Mouse (Mus musculus) gastrocnemius, postnatal 10 days (tissue): ENCODE data around the gene Nol9. TPM values are rescaled to one million over a fixed set of nuclear protein-coding genes. Genes with fewer than 3 reads are reported as not detected.
A peak's percentile ranks its signal among the peaks of the same experiment; 100 is the strongest.
"Not testable (repeated sequence)": the region's sequence is repeated elsewhere in the genome, so short reads cannot be mapped to it uniquely, and the experiment has no call there.

ENCODE experiments used
- DNase-seq: peaks from one replicate; pipeline ENCODE4 v3.0.0; 2021; ENCODE audit warnings: mixed read lengths
- total RNA-seq, 2 experiments: library from RNA; stranded (reverse); gene quantifications; 2 replicates each; pipeline ENCODE4 v1.2.3; 2021

Gene Nol9
- total RNA-seq, 2 experiments from 2014 or later, result 8.7 to 12.9 TPM

DNA sequence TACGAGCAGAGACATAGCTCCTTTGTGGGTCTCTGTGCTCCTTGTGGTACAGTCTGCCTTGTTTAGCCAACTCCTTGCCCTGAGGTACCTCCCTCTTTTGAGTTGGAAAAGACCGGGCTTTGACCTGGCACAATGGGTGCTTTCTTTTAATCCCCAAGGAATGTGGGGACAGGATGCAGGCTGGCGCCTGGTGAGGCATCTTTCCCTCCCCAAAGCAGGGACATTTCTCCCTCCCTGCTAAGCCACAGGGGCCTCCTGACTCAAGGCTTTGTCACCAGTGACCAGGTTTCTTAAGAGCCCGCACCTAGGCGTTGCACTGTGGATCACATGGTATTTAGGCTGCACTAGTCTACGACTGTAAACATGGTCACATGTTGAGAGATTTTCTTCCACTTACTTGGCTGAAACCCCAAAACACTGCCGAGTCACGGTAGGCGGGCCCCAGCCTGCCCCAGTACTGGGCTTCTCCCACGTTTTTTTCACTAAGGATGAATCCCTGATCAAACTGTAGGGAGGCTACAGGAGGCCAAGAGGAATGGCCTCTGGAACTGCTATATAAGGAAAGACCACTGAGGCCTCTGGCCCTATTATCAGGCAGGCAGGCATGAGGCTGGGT, 28.9 kb upstream of the Nol9 start:
- DNase-seq, result no peak

DNA sequence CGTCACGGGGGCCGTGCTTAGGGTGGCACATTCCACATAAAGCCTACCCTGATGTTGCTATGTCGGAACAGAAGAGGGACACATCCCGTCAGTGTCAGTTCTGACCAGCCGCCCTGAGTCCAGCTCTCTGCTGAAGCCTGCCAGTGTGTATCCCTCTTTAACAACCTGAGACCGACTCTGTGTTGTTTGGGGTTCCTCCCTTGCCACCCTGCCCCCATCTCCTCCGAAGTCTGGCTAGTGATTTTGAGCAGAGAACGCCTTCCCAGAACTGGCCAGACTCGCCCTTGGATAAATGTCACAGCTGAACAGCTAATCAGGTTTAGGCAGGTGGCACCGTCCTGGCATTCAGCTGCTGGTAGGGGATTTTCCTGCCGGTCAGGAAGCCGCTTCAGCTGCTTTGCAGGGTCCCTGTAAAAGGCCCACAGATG, 28.4 kb upstream of the Nol9 start:
- DNase-seq, result no peak

DNA sequence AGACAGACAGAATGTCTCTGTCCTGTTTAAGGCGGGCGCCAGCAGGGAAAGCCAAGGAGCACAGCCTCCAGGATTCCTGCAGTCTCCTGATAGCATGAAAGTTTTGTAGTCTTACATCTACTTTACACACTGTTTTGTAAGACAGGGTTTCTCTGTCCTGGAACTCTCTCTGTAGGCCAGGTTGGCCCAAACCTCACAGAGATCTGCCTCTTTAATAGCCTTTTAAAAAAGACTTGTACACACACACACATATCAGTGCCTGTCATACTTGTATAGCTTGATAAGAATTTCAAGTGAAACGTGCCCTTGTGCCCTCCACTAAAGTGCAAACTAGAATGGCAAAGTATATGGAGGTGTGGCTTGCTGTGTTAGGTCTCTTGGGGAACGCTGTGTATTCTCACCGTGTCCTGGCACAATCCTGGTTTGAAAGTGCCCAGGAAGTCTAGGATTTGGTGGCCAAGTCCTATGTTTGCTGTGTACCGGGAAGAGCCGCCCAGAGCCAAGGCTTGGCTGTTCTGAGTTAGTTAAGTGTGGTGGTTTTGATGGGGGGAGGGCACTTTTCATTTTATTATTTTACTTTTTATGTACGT, 27.9 kb upstream of the Nol9 start:
- no peak for DNase-seq

DNA sequence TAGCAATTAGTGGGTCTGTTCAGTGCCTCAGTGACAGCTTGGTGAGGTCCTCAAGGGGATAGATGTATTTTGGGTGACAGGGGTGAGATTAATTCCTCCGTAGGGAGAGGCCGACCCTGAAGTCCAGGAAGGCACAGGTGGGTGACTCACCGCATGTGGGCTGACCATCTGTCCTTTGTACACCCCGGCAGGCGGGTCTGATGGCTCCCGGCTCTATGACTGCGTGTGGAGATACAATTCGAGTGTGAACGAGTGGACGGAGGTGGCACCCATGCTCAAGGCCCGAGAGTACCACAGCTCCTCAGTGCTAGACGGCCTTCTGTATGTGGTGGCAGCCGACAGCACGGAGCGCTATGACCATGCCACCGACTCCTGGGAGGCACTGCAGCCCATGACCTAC, 27.0 kb upstream of the Nol9 start:
- DNase-seq, result no peak

DNA sequence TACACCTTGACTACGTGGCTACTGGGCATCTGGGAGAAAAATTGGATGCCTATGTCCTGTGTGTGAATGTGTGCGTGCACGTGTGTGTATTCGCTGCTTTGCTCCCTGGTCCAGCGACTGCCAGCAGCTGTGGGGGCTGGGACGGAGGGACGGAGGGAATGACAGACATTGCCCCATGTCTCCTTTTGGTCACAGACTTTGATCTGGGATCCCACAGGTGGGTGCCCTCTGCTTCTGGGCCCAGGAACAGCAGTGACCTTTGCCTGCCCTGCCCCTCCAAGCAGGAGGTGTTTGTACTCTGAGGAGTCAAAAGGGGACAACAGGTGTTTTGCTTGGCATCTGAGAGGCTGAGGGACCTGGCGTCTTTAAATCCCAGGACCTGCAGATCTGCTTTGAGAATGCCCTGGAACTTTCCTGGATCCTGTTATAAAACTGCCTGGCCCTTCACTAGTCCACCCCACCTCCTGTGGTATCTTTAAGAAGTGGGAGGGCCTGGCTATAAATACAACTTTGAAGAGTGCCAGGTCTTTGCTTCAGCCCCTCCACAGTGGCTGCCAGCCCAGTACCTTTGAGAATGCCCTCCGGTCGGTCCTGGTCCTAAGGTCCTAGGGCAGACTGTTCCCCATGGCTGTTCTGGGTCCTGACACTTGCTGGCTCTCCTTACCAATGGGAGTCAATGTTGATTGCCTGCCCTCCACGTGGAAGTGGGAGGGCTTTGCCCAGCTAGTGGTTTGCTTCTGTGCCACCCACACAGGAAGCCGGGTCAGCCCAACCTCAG, 25.9 kb upstream of the Nol9 start:
- DNase-seq, result no peak

DNA sequence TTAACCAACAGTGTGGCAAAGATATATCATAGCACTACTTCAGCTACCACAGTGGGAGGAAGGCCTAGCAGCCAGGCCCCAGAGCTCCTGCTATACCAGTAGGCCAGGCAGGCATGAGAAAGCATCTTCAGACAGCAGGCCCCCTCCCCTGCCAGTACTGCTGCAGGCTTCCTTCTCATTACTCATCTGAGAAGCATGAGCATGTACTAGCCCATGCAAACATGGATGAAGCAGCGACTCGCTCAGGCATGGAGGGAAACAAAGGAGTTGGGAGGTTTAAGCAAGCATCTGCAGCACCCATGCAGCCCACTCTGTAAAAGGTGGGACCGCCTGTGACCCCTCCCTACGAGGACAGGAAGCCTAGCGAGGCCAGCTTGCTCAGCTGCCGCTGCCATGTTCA, 20.0 kb upstream of the Nol9 start:
- DNase-seq, result no peak

DNA sequence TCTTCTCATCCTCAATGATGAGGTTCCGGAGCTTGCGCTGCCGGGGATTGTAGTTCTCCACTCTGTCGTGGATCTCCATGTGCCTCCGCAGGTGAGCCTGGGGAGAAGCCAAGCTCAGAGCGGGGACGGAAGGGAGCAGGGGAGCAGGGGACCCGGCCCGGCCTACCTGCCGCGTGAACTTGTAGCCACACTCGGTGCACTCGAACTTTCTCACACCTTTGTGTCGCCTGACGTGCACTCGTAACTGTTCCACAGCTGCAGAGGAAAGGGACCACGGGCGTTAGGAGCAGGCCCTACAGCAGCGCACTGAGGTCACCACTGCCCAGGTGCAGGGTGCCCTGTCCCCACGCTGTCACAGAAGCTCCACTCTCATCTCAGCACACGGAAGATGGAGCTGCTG, 19.1 kb upstream of the Nol9 start:
- DNase-seq, result no peak

DNA sequence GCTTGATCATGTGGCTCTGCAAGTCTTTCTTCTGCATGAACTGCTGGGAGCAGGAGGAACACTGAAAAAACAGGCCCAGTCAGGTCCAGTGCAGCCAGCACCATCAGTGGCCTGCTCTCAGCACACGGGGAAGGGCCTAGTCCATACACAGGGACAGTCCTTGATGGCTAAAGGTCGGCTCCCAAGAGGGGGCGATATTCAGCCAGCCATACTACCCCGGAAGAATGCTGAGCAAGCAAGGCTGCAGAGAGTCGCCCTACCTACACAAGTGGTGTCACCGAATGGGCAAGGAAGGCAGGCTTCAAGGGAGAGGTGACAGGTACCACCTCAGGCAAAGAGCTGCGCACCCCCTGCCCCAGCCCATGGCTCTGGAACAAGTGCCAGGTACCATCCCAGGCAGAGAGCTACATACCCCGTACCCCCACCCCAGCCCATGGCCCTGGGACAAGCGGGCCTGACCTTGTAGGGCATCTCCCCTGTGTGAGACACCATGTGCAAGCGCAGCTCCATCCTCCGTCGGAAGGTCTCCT, 17.5 kb upstream of the Nol9 start:
- no peak for DNase-seq

DNA sequence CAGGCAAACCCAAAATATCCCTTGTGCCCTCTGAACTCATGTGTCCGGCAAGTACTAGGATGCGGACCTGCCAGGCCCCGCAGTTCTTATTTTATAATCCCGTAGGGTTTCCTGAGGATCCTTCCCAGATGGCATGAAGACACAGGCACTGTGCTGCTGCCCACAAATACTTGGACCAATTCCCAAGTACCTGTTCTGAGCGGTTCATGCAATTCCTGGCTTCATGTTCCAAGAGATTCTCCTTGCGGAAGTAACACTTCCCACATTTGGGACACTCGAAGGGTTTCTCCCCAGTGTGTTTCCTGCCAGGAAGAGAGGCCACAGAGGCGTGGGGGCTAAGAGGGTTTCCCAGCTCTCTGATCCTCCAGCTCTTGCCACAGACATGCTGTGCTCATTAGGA, 16.6 kb upstream of the Nol9 start:
- no peak for DNase-seq

DNA sequence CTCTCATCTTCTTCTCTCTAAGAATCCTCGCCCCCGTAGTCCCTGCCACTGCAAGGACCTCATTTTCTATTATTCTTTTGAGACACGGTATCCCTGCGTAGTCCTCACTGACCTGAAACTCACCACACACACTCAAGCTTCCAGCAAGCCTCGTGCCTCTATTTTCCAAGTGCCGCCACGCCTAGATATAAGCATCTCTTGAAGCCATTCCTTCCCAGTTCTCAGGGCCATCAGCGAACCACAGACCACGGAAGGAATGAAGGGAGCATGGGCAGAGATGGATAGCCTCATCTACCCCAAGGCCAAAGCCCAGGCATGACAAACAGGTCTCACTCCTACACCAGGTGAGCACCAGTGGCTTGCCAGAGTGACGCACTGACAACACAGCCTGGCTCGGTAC, 14.6 kb upstream of the Nol9 start:
- DNase-seq, result no peak

DNA sequence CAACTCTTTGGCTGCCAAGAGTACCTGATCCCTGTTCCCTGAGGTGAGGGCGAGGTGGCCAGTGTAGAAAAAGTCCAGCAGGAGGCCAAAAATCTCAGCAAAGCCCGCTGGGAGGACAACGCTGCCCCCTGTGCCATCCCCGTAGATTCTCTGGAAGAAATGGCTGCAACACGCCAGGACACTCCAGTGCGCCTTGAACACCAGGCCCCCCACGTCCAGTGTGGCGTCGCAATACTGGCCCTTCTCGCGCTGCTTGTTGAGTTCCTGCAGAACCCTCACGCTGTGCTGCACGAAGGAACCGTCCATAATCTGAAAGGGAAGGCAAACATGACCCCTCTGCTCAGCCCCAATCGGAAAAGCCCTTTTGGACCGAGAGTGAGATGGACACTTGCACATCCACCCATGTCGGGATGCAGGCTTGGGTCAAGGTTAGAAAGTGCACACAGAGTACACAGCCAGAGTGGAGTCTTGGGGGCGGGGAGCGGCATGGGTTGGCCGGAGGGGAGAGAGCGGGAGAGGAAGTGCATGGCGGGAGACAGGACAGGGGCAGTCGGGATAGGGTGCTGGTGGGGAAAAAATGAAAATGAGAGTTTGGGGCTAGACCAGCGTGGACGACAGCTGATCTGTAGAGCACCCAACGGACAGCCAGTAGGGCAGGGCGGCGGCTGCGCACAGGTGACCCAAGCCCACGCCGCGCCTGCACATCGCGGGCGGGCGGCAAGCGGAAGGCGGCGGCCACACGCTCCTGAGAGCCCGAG, 12.2 kb upstream of the Nol9 start:
- peak; percentile 29 for DNase-seq

DNA sequence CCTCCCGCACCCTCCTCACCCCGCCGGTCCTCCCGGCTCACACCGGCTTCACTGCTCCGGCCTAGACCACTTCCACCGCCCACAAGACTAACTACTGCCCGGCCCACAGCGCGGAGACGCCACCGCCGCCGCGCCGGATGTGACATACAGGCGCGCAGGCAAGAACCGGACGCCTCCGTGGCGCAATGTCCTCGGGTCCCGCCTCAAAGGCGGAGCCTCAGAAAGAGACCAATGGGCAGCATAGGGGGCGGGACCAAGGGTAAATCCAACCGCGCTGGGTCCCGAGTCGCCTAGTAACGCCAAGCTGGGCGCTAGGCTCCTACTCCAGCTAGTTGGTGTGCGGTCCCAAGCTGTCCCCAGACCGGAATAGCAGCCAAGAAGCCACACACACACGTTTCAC, 11.6 kb upstream of the Nol9 start, which contains the start of gene Zbtb48:
Zbtb48 (minus strand) TSS at position 148 of the 400 bp plus-strand sequence.
- peak; percentile 91 for DNase-seq

DNA sequence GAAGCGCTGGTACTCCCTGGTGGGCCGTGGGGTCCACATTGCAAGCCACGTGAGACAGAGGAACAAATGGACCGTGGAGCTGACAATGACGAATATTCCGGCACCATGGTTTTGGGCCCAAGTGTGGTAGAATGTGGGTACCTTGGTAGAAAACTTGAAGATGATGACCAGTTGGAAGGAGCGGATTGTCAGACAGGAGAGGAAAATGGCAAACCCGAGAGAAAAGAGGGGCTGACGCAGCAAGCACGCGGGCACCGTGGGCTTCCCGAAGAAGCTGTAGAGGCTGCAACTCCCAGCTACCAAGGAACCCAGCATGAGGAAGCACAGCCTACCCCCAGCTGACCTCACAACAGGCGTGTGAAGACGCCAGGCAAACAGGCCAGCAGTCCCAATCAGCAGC, 10.7 kb upstream of the Nol9 start:
- no peak for DNase-seq

DNA sequence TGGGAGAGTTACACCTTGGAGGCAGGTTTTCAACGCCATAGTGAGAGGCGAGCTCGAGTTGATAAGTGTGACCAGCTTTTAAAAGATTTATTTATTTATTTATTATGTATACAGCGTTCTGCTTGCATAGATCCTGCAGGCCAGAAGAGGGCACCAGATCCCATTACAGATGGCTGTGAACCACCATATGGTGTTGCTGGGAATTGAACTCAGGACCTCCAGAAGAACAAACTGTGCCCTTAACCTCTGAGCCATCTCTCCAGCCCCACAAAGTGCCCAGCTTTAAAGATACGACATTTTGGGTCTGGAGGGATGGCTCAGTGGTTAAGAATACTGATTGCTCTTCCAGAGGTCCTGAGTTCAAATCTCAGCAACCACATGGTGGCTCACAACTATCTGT, 10.0 kb upstream of the Nol9 start:
- DNase-seq, result no peak

DNA sequence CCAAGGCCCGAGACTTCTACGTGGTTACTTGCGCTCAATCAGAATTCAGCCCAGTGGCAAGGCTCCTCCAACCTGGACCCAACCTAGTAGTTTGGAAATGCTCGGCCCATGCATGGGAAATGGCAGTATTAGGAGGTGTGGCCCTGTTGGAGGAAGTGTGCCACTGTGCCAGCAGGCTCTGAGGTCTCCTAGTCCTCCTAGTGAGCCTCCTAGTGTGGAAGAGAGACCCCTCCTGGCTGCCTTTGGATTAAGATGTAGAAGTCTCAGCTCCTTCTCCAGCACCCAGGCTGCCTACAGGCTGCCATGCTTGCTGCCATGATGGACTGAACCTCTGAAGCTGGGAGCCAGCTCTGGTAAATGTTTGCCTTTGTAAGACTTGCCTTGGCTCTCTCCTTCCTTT, 9.1 kb upstream of the Nol9 start:
- DNase-seq, result no peak

DNA sequence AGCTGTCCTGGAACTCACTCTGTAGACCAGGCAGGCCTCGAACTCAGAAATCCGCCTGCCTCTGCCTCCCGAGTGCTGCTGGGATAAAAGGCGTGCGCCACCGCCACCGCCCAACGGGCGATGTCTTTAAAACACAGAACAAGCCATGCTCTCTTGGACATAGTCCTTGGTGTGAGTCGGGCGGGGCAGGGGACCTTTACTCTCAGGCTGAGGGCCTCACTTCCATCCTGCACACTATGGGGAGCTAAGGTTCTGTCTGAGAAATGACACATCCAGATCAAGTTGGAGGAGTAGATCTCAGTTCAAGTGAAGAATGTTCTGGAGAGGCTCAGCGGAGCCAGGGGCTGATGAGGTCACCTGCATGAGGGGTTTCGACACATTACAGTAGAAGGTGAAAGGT, 6.2 kb upstream of the Nol9 start:
- DNase-seq, result no peak

DNA sequence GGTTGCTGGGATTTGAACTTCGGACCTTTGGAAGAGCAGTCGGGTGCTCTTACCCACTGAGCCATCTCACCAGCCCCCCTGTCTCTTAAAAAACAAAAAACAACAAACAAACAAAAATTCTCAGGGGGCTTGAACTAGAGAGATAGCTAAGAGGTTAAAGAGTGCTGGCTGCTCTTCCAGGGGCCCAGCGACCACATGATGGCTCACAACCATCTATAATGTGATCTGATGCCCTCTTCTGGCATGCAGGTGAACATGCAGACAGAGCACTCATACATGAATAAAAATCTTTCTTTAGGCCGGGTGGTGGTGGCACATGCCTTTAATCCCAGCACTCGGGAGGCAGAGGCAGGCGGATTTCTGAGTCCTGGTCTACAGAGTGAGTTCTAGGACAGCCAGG, 2.7 kb upstream of the Nol9 start:
- not testable (repeated sequence) for DNase-seq

DNA sequence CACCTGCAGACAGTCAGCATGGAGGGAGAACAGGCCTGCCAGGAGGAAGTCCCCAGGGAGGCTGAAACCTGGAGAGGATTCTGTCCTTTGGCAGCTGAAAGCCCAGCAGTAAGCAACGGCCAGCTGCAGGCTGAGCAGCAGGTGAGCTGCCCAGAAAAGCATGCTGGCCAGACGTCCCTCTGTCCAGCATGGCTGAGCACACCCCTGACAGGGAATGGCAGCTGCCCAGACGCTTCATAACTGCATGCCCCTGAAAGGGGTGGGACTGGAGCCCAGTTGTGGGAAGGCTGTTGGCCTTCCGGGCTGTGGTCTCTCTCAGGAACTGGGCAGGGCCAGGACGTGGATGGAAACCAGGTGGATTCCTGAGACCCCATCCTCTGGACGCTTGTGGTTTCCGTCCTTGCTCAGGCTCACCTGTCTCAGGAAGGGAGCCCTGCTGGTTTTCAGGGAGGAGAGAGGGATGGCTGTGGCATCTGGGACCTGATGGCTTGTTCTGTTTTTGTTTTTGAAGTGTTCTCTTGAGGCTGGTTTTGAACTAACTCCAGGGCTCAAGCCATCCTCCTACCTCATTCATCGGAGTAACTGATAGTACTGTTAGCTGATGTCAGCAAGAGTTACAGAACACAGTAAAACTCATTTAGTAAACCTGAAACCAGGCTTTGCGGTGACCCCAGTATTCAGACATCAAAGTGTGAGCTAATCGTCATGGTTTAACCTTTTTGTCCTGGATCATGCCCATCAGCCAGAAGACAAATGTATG, 716 bp upstream of the Nol9 start, which contains the start of gene Tas1r1:
Tas1r1 (minus strand) TSS at position 344 of the 760 bp plus-strand sequence.
- DNase-seq, result peak; percentile 36

DNA sequence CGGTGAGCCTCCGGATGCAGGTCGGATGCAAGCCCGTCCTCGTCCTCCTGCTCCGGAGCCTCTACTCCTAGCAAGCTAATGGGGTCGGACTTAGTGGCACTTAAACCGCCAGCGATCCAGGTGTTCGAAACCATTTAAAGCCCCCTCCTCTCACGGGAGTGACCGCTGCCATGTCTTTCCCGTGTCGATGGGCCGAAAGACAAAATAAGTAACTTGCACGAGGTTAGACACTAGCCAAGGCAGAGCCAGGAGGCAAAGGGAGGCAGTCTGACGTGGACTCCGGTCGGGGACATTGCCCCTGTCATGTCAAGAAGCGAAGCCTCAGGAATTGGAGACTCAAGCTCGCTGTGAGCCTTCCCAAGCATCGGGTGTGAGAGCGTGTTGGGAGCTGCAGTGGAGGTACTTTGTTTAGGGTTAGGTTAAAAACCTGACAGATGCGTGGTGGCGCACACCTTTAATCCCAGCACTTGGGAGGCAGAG, 750 bp downstream of the Nol9 start:
- DNase-seq, result no peak

DNA sequence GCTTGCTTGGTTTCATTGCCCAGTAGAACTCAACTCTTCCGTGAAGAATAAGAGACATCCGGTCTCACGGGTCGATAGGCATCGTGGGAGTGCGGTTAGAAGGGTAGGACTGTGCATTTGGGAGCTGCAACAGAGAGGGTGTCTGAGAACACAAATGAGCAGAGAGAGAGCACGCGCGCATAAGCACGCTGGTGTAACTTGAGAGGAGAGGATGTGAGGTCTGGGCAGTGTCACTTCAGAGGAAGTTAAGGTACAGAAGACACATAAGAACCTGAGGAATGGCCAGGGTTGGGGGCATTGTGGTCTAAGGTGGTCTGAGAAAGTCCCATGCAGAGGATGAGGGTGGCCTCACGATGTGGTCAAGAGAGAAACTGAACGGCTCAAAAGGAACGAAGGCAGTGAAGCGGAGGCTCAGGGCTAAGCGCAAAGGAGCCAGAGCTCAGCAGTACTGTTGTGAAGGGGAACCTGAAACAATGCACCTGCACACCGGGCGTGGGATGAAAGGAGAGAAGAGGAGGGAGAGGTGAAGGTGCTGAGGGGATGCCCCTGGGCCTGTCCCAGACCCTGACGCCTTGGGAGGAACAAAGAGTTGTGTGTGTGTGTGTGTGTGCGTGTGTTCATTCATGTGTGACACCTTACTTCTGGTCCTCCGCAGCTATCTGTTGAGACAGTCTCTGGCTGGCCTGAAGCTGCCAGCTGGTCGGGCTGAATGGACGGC, 3.0 kb downstream of the Nol9 start:
- no peak for DNase-seq

DNA sequence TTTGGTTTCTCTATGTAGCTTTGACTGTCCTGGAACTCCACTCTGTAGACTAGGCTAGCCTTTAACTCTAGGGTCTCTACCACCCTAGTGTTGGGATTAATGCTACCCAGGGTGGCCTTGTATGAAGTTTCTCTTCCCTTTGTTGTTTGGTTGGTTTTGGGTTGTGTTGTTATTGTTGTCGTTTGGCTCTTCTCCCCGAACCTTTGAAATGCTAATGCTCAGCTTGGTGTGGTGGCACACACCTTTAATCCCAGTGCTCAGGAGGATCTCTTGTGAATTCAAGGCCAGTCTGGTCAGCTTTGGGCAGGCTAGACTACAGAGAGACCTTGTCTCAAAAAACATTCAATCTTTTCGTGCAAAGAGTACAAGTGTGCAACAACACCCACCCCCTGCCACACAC, 4.0 kb downstream of the Nol9 start:
- no peak for DNase-seq
